Mouse (Mus musculus): ENCODE results near the gene Rara. TPM values are rescaled to one million over a fixed set of nuclear protein-coding genes. Genes with fewer than 3 reads are reported as not detected.
"Not testable (repeated sequence)": the region's sequence is repeated elsewhere in the genome, so short reads cannot be mapped to it uniquely, and the experiment has no call there.

The Rara gene
- total RNA-seq, 2 experiments from 2014 or later: 20.0 to 24.5 TPM

DNA sequence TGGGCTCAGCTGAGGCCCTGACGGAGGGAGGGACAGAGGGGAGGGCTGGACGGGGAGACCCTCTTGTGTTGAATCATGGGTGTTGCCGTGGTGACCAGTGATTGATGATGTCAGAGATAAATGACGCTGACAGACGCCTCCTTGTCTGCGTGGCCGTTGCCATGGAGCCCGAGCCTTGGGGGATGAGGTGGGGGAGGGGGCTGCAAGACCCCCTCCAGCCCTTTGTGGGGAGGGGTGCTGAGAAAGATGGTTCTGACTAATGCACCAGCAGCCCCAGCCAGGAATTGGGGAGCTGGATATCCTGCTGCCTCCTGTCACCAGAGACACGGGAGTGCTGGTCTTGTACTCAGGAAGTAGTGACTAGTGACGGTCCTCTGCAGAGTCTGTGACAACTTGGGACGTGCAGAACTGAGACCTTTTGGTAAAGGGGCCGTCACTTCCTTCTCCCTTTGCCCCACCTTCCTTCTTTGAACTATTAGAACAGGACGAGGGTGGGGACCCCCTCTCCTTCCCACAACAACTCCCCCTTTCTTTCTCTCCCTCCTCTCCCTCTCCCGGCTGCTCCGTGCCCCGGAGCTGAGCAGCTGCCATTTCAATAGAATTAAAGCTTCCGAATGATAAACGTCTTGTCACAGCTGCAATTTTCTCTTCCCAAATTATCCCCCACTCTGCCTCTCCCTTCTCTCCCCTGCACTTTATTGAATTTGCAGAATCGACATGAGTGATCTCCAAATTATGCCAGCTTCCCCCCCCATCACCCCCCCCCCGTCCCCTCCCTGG lies 41.3 kb downstream of the Rara start:
- no peak for DNase-seq

DNA sequence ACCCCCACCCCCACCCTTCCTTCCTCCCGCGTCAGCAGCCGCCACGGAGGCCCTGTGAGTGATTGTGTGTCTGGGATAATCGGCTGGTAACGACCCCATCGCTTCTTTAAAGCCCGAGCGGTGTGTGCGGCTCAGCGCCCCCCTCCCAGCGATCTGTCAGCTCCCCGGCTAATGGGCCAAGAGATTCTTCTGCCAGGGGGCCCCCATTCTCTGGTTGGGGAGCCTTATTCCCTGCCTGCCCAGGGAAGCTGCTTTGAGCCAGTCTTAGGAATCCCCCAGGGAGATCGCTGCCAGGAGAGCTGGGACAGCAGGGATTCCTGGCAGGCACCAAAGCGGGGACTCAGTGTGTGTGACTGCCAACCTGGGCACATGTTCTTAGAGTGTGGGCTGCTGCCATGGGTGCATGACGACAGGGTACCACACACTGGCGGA lies 41.9 kb downstream of the Rara start:
- no peak for DNase-seq

- DNase-seq: no peak
Measured at GRCm38 (mm10) chr11:98970191-98970925, 42.7 kb downstream of the Rara start.

DNA sequence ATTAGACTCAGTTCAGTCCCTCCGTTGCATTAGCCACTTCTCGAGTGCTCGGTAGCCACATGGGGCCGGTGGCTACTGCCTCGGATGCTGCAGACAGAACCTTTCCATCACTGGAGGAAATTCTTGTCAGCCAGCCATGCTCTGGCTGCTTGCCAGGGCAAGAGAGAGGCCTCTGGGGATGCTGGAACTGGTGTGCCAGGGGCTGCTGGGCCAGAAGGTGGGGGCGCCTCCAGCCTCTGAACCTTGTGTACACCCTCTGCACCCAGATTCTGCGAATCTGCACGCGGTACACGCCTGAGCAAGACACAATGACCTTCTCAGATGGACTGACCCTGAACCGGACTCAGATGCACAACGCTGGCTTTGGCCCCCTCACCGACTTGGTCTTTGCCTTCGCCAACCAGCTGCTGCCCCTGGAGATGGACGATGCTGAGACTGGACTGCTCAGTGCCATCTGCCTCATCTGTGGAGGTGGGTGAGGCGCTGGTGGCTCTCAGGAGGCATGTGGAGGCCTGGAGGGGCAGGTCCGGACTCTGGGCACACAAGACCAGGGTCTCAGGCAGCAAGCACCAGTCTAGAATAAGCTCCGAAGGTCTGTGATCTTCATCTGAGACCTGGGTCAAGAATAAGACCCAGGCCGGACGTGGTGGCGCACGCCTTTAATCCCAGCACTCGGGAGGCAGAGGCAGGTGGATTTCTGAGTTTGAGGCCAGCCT lies 43.9 kb downstream of the Rara start:
- DNase-seq: peak; percentile 67 to 80

DNA sequence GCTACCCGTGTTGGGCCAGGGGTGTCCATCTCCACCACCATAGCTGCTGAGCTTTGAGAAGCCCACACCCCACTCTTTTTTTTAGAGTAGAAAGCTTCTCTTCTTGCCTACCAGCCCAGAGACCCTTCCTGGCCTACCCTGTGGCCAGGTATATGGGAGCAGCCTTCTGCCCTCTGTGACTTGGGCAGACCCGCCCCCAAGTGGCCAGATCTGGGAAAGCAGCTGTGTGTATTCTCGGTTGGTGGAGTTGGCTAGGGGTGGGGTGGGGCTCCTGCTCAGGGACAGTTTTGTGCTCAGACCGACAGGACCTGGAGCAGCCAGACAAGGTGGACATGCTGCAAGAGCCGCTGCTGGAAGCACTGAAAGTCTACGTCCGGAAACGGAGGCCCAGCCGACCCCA lies 44.6 kb downstream of the Rara start:
- DNase-seq: peak; percentile 87 to 91

GRCm38 (mm10) chr11:98972801-98973360 lies 45.3 kb downstream of the Rara start:
- DNase-seq: no peak

DNA sequence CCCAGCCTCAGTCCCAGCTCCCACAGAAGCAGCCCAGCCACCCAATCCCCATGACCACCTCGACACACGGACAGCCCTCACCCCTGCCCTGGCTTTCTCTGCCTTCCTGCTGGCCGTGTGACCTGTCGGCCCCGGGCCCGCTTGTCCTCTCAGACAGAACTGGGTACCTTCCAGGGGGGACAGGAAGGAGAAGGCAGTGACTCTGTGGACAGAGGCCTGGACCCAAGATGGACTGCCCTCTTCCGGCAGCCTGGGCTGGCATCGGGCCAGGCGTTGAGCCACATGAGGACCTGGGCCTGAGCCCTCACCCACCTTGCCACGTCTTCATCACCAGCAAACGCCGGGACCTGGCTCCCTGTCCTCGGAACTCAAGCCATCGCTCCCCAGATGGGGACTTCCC lies 46.0 kb downstream of the Rara start:
- DNase-seq: peak; percentile 53 to 62

DNA sequence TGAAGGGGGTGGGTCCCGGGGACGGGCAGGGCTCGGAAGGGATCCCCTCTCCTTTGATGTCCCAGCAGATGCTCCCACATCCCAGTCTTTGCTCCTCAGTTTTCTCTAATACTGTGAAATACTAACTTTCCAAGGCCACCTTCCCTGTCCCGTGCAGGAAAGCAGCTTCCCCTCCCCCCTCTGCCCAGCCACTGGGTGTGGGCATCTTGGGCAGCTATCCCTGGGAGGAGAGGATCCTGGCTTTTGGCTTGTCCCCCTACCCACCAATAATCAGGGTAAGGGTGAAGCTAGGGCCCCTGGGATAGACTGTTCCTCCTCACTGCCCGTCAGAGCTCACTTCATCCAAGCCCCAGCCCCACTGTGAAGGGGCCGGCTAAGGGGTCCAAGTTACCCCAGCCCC lies 46.6 kb downstream of the Rara start:
- peak in 1 of 2 experiments; percentile 58 for DNase-seq

- DNase-seq: peak; percentile 85 to 87
Measured at GRCm38 (mm10) chr11:98974871-98975719, 47.5 kb downstream of the Rara start.

DNA sequence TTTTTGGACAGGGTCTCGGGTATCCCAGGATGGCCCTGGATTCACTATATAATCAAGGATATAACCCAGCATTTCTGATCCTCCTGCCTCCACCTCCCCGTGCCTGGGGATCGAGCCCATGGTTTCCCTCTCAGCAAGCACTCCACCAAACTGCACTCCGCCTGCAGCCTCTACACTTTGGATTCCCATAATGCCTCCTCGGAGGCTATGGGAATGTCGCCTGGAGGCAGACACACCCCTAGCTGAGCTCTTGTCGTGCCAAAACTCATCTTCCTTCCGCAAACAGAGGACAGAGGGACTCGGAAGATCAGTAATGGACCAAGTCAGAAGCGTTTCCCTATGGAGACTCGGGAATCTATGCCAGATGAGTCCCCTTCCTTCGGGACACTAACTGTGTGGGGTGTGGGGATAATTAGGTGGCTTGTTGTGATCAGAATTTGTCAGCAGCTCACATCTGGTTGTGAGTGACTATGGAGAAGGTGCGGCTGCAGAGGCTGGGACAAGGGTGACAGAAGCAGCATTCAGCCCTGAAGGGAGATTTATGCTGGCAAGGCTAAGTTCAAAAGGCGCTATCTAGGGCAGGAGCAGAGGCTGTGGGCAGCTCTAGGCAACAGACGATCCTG lies 51.0 kb downstream of the Rara start:
- no peak for DNase-seq

GRCm38 (mm10) chr11:98979356-98979755 lies 51.7 kb downstream of the Rara start:
- DNase-seq: no peak

- no peak for DNase-seq
Measured at GRCm38 (mm10) chr11:98981289-98981996, 53.8 kb downstream of the Rara start.

DNA sequence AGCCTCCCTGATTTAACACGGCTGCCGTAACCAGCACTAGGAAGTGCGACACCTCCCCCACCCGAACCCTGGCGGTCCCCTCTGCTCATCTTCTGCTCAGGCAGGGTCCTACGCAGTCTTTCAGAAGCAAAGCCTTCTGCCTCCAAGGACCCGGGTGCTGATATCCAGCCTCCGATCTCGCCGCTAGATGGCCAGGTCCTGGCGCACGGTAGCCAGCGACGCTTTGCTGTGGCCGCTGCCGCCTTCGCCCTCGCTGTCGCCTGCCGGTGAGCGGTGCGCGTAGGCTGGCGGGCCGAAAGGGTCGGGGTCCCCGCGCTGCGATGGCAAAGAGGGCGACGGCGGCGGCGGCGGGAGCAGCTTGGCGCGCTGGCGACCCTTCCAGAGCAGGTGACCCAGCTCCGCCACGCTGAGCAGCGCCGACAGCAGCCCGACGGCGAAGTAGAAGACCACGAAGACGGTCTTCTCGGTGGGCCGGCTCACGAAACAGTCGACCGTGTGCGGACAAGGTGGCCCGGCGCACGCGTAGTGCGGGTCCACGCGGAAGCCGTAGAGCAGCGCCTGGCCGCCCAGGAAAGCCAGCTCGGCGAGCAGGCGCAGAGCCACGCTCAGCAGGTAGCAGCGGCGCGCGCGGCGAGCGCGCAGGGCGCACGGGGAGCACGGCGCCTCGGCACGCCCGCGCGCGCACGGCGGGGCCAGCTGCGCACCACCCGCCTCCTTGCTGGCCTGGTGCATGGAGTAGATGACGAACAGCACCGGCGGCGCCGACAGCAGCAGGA lies 54.6 kb downstream of the Rara start:
- peak; percentile 77 to 79 for DNase-seq

DNA sequence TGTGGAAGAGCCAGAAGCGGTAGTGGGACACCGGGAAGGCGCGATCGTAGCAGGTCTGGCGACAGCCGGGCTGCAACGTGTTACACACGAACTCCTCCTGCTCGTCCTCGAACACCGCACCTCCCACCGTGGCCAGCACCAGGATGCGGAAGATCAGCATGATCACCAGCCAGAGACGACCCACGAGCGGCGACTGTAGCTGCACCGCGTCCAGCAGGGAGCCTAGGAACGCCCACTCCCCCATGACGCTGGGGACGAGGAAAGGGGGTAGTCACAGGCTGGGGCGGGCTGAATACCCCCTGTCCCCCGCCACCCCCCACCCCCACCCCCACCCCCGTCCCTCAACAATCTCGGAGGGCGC lies 55.1 kb downstream of the Rara start, which contains the start of gene Gjd3:
Gene Gjd3, minus strand, starts transcription at position 244 of the 361 bp plus-strand sequence.
- no peak for DNase-seq

GRCm38 (mm10) chr11:98983551-98983950 lies 55.9 kb downstream of the Rara start:
- no peak for DNase-seq

DNA sequence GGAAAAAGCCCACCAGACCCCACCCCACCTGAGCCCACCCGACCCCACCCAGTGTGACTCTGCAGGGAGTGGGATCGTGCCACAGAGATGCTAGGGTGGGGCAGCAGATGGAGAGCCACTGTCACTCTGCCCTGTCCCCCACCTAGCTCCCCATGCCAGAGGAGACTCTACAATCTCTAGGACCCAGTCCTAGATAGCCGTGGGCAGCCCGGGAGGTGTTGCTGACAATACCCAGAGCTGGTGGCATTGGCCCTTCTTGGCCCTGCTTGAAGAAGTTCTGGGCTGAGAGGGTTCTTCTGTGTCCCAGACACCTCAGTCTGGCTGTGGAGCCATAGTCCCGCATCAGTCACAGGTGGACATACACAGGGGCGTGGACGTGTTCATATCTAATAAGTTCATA lies 57.9 kb downstream of the Rara start:
- DNase-seq: no peak

DNA sequence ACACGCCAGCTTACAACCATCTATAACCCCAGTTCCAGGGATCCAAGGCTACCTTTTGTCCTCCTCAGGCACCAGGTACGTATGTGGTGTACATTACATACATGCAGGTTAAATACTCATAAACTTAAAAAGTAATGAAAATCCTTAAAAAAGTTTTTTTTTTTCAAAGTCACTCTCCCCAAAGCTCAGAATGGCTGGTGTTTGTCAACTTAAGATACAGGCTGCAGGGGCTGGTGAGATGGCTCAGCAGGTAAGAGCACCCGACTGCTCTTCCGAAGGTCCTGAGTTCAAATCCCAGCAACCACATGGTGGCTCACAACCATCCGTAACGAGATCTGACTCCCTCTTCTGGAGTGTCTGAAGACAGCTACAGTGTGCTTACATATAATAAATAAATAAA lies 60.6 kb downstream of the Rara start:
- DNase-seq: not testable (repeated sequence)

DNA sequence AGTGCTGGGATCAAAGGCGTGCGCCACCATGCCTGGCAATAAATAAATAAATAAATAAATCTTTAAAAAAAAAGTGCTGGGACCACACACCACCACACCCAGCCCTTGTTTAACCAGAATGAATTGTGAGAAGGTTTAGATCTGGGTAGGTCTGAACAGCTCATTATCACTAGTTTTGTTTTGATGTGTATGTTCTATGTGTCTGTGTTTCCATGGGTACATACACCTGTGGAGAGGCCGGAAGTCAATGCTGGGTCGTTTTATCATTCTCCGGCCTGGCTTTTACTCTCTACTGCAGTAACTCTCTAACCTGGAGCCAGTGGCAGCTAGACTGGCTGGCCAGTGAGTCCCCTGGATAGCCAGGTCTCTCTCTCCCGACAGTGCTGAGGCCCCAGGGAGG lies 63.2 kb downstream of the Rara start:
- no peak for DNase-seq

GRCm38 (mm10) chr11:98995987-98996386 lies 68.4 kb downstream of the Rara start:
- no peak for DNase-seq

DNA sequence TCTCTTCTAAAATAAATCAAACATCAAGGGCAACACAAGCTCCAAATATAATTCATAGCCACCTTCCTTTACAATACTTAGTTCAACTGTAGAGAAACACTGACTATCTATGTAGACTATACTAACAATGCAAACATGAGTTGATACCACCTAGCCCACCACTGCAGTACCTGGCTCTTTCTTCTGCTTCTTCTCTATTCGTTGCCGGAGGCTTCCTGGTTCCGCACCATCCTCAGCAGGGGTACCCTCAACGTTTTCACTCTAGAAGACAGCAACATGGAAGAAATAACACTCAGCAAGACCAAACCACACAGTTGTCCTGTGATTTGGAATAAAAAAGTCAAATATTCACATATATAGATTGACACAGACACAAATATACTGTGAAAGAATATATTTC lies 70.0 kb downstream of the Rara start:
- no peak for DNase-seq
